Mouse (Mus musculus): Measurements from ENCODE around the gene Igf2bp3. TPM values are rescaled to one million over a fixed set of nuclear protein-coding genes. Genes with fewer than 3 reads are reported as not detected.
"Not testable (repeated sequence)": the region's sequence is repeated elsewhere in the genome, so short reads cannot be mapped to it uniquely, and the experiment has no call there.

The Igf2bp3 gene
- polyA plus RNA-seq (2015; fragmentation: Nextera tagmentation; extraction: Ambion mirVana), result 33.1 and 33.5 TPM in 2 replicates

GRCm38 (mm10) chr6:49214928-49215747 is at the start of gene Igf2bp3:
Igf2bp3 (minus strand) TSS chr6:49214957.
- Histone ChIP-seq H3K9me3 (replicated peaks; ENCODE audit: control insufficient read depth, low read length) (no peaks in the 10 kb centered on the region), H3K9ac (ENCODE audit: low read length) (peak within 1 kb of the TSS; percentile 98), H3K36me3 (ENCODE audit: control insufficient read depth, insufficient read depth) (no peaks in the 10 kb centered on the region), H3K27me3 (ENCODE audit: control insufficient read depth, insufficient read depth, low read length) (no peaks in the 10 kb centered on the region), H3K4me2 (ENCODE audit: low read depth, low read length) (peak within 1 kb of the TSS; percentile 94), H3K4me3 (ENCODE audit: low read length) (peak within 1 kb of the TSS; percentile 97), H3K27ac (ENCODE audit: low read length) (peak within 1 kb of the TSS; percentile 99), H3K4me1 (ENCODE audit: control insufficient read depth, insufficient read depth, low read length) (peaks cover 33% of the 10 kb centered on the region)
- WGBS, result under 1% methylated on average over 67 of the region's 68 CpGs
- ATAC-seq (replicated peaks; ENCODE audit: extremely low read depth, insufficient read depth, low FRiP score), result peak; percentile 83

- not testable (repeated sequence) for H3K36me3 ChIP-seq (ENCODE audit: control insufficient read depth, insufficient read depth); H3K4me3 ChIP-seq (ENCODE audit: low read length); H3K27me3 ChIP-seq (ENCODE audit: control insufficient read depth, insufficient read depth, low read length); H3K27ac ChIP-seq (ENCODE audit: low read length); H3K9me3 ChIP-seq (replicated peaks; ENCODE audit: control insufficient read depth, low read length); H3K9ac ChIP-seq (ENCODE audit: low read length); ATAC-seq (replicated peaks; ENCODE audit: extremely low read depth, insufficient read depth, low FRiP score)
- Histone ChIP-seq H3K4me1 (ENCODE audit: control insufficient read depth, insufficient read depth, low read length) (peaks cover 22% of the 10 kb centered on the region), H3K4me2 (ENCODE audit: low read depth, low read length) (peak overlapping the region; percentile 57)
- 86% methylated on average over 7 of the region's 7 CpGs for WGBS
Measured at GRCm38 (mm10) chr6:49264446-49264845, 49.7 kb upstream of the Igf2bp3 start.

GRCm38 (mm10) chr6:49263847-49264243 is 49.1 kb upstream of the Igf2bp3 start, which contains the start of gene Tra2a:
Tra2a (minus strand) TSS chr6:49264033.
- under 1% methylated on average over 39 of the region's 39 CpGs for WGBS
- peak within 1 kb of the TSS; percentile 69 for H3K4me2 ChIP-seq (ENCODE audit: low read depth, low read length)
- peak within 1 kb of the TSS; percentile 69 for H3K4me3 ChIP-seq (ENCODE audit: low read length)
- H3K27ac ChIP-seq (ENCODE audit: low read length), result peak within 1 kb of the TSS; percentile 98
- ATAC-seq (replicated peaks; ENCODE audit: extremely low read depth, insufficient read depth, low FRiP score), result peak; percentile 95
- H3K9ac ChIP-seq (ENCODE audit: low read length), result peak within 1 kb of the TSS; percentile 87
- no peaks in the 10 kb centered on the region for H3K9me3 ChIP-seq (replicated peaks; ENCODE audit: control insufficient read depth, low read length)
- no peaks in the 10 kb centered on the region for H3K36me3 ChIP-seq (ENCODE audit: control insufficient read depth, insufficient read depth)
- H3K4me1 ChIP-seq (ENCODE audit: control insufficient read depth, insufficient read depth, low read length), result peaks cover 27% of the 10 kb centered on the region
- H3K27me3 ChIP-seq (ENCODE audit: control insufficient read depth, insufficient read depth, low read length), result no peaks in the 10 kb centered on the region

GRCm38 (mm10) chr6:49263081-49263846 is 48.5 kb upstream of the Igf2bp3 start:
- WGBS, result under 1% methylated on average over 71 of the region's 71 CpGs
- Histone ChIP-seq H3K9me3 (replicated peaks; ENCODE audit: control insufficient read depth, low read length) (no peaks in the 10 kb centered on the region), H3K4me1 (ENCODE audit: control insufficient read depth, insufficient read depth, low read length) (peaks cover 28% of the 10 kb centered on the region), H3K36me3 (ENCODE audit: control insufficient read depth, insufficient read depth) (no peaks in the 10 kb centered on the region), H3K27ac (ENCODE audit: low read length) (peak overlapping the region; percentile 98), H3K4me2 (ENCODE audit: low read depth, low read length) (peak overlapping the region; percentile 69), H3K9ac (ENCODE audit: low read length) (peak overlapping the region; percentile 87), H3K27me3 (ENCODE audit: control insufficient read depth, insufficient read depth, low read length) (no peaks in the 10 kb centered on the region), H3K4me3 (ENCODE audit: low read length) (peak overlapping the region; percentile 69)
- peak; percentile 72 for ATAC-seq (replicated peaks; ENCODE audit: extremely low read depth, insufficient read depth, low FRiP score)

- Histone ChIP-seq H3K9me3 (replicated peaks; ENCODE audit: control insufficient read depth, low read length) (no peaks in the 10 kb centered on the region), H3K27me3 (ENCODE audit: control insufficient read depth, insufficient read depth, low read length) (no peaks in the 10 kb centered on the region), H3K36me3 (ENCODE audit: control insufficient read depth, insufficient read depth) (no peaks in the 10 kb centered on the region; the same call in 1 of the 2 replicates), H3K4me2 (ENCODE audit: low read depth, low read length) (peak overlapping the region; percentile 69), H3K4me1 (ENCODE audit: control insufficient read depth, insufficient read depth, low read length) (peaks cover 33% of the 10 kb centered on the region), H3K4me3 (ENCODE audit: low read length) (peak overlapping the region; percentile 69), H3K27ac (ENCODE audit: low read length) (no peak overlapping the region; the same call in 1 of the 2 replicates), H3K9ac (ENCODE audit: low read length) (peak overlapping the region; percentile 87)
- under 1% methylated on average over 9 of the region's 9 CpGs for WGBS
- no peak for ATAC-seq (replicated peaks; ENCODE audit: extremely low read depth, insufficient read depth, low FRiP score)
Measured at GRCm38 (mm10) chr6:49262421-49262820, 47.7 kb upstream of the Igf2bp3 start.

GRCm38 (mm10) chr6:49259711-49260110 is 45.0 kb upstream of the Igf2bp3 start:
- Histone ChIP-seq H3K4me1 (ENCODE audit: control insufficient read depth, insufficient read depth, low read length) (peaks cover 36% of the 10 kb centered on the region), H3K4me3 (ENCODE audit: low read length) (no peak overlapping the region), H3K9ac (ENCODE audit: low read length) (no peak overlapping the region; the same call in 1 of the 2 replicates)

GRCm38 (mm10) chr6:49257880-49258279 is 43.1 kb upstream of the Igf2bp3 start:
- ATAC-seq (replicated peaks; ENCODE audit: extremely low read depth, insufficient read depth, low FRiP score), result no peak
- H3K27ac ChIP-seq (ENCODE audit: low read length), result no peak overlapping the region
- no peaks in the 10 kb centered on the region for H3K27me3 ChIP-seq (ENCODE audit: control insufficient read depth, insufficient read depth, low read length)
- no peak overlapping the region for H3K9ac ChIP-seq (ENCODE audit: low read length)
- no peak overlapping the region for H3K4me2 ChIP-seq (ENCODE audit: low read depth, low read length)
- no peak overlapping the region for H3K4me3 ChIP-seq (ENCODE audit: low read length)
- H3K9me3 ChIP-seq (replicated peaks; ENCODE audit: control insufficient read depth, low read length), result no peaks in the 10 kb centered on the region
- 82% methylated on average over 2 of the region's 2 CpGs for WGBS
- H3K4me1 ChIP-seq (ENCODE audit: control insufficient read depth, insufficient read depth, low read length), result peaks cover 36% of the 10 kb centered on the region
- H3K36me3 ChIP-seq (ENCODE audit: control insufficient read depth, insufficient read depth), result no peaks in the 10 kb centered on the region; the same call in 1 of the 2 replicates

More at GRCm38 (mm10) chr6:49259711-49260110, 45.0 kb upstream of the Igf2bp3 start:
- H3K27me3 ChIP-seq (ENCODE audit: control insufficient read depth, insufficient read depth, low read length), result no peaks in the 10 kb centered on the region
- no peak for ATAC-seq (replicated peaks; ENCODE audit: extremely low read depth, insufficient read depth, low FRiP score)
- H3K36me3 ChIP-seq (ENCODE audit: control insufficient read depth, insufficient read depth), result no peaks in the 10 kb centered on the region; the same call in 1 of the 2 replicates
- 59% methylated on average over 5 of the region's 5 CpGs for WGBS
- H3K27ac ChIP-seq (ENCODE audit: low read length), result 0 out of 2 replicates have a peak overlapping the region, but pooled peaks have one; percentile 18
- H3K4me2 ChIP-seq (ENCODE audit: low read depth, low read length), result no peak overlapping the region
- no peaks in the 10 kb centered on the region for H3K9me3 ChIP-seq (replicated peaks; ENCODE audit: control insufficient read depth, low read length)

- no peak overlapping the region for H3K27ac ChIP-seq (ENCODE audit: low read length)
- H3K9me3 ChIP-seq (replicated peaks; ENCODE audit: control insufficient read depth, low read length), result no peaks in the 10 kb centered on the region
- no peak overlapping the region for H3K4me2 ChIP-seq (ENCODE audit: low read depth, low read length)
- H3K4me3 ChIP-seq (ENCODE audit: low read length), result no peak overlapping the region
- H3K27me3 ChIP-seq (ENCODE audit: control insufficient read depth, insufficient read depth, low read length), result no peaks in the 10 kb centered on the region
- ATAC-seq (replicated peaks; ENCODE audit: extremely low read depth, insufficient read depth, low FRiP score), result no peak
- H3K4me1 ChIP-seq (ENCODE audit: control insufficient read depth, insufficient read depth, low read length), result peaks cover 2% of the 10 kb centered on the region; the same call in 1 of the 2 replicates
- H3K9ac ChIP-seq (ENCODE audit: low read length), result no peak overlapping the region
- 94% methylated on average over 8 of the region's 8 CpGs for WGBS
- peaks cover 22% of the 10 kb centered on the region for H3K36me3 ChIP-seq (ENCODE audit: control insufficient read depth, insufficient read depth)
Measured at GRCm38 (mm10) chr6:49252207-49252606, 37.5 kb upstream of the Igf2bp3 start.
